Mouse (Mus musculus): ENCODE measurements around the gene Myo10.

- no peak for TF ChIP-seq GATA1 (IDR thresholded peaks at IDR 0.05; ENCODE audit: borderline replicate concordance, low read length)
- TF ChIP-seq FLI1 (IDR thresholded peaks at IDR 0.05; ENCODE audit: low read length): no peak
These were observed 184.6 kb downstream of the Myo10 start for GRCm38 (mm10) chr15:25806878-25807277.
